Mouse (Mus musculus) limb, embryonic 13.5 days (tissue): ENCODE data around the gene 0610040J01Rik. TPM values are rescaled to one million over a fixed set of nuclear protein-coding genes. Genes with fewer than 3 reads are reported as not detected.

ENCODE experiments used
- ATAC-seq: fragments of 200-750 bp; cut with Nextera tagmentation; 2 replicates; pipeline ENCODE4 v1.8.0; 2017; ENCODE audit warnings: low read depth, moderate number of reproducible peaks, moderate TSS enrichment; ENCODE audit not compliant: low FRiP score
- H3K27ac ChIP-seq: fragments of 300-500 bp; sonication (generic); 2 replicates; pipeline ENCODE4 v1.5.1; 2015; ENCODE audit warnings: inconsistent platforms, mild to moderate bottlenecking, moderate library complexity
- H3K27me3 ChIP-seq: fragments of 300-500 bp; sonication (generic); 2 replicates; pipeline ENCODE4 v1.6.1; 2015; ENCODE audit warnings: mild to moderate bottlenecking, inconsistent platforms
- H3K36me3 ChIP-seq: fragments of 300-500 bp; sonication (generic); 2 replicates; pipeline ENCODE4 v1.6.1; 2015; ENCODE audit warnings: inconsistent platforms, mild to moderate bottlenecking, moderate library complexity
- H3K4me1 ChIP-seq: fragments of 300-500 bp; sonication (generic); 2 replicates; pipeline ENCODE4 v1.6.1; 2015; ENCODE audit warnings: inconsistent platforms
- H3K4me2 ChIP-seq: fragments of 300-500 bp; sonication (generic); replicated peaks from 2 replicates; pipeline ENCODE4 v1.6.1; 2015; ENCODE audit warnings: inconsistent platforms, mild to moderate bottlenecking, moderate library complexity
- H3K4me3 ChIP-seq: fragments of 300-500 bp; sonication (generic); 2 replicates; pipeline ENCODE4 v1.5.1; 2015; ENCODE audit warnings: moderate library complexity, mild to moderate bottlenecking, inconsistent platforms
- H3K9ac ChIP-seq: fragments of 300-500 bp; sonication (generic); 2 replicates; pipeline ENCODE4 v1.6.1; 2015; ENCODE audit warnings: mild to moderate bottlenecking, inconsistent platforms
- H3K9me3 ChIP-seq: fragments of 300-500 bp; sonication (generic); 2 replicates; pipeline ENCODE4 v1.6.1; 2016; ENCODE audit warnings: inconsistent platforms
- WGBS: fragments of 180-500 bp; shearing (Covaris S2); methylation state at CpG from one replicate; pipeline ENCODE4 v1.1.7; 2015; 5-methylcytosine and 5-hydroxymethylcytosine counted together
- polyA plus RNA-seq: library from polyadenylated mRNA; unstranded; fragments of >200 nt; fragmentation: Nextera tagmentation; extraction: Ambion mirVana; gene quantifications from 2 replicates; pipeline ENCODE4 v1.2.1, GENCODE M21; 2015

The 0610040J01Rik gene
- polyA plus RNA-seq, 1 experiment from 2014 or later = 6.1 TPM

GRCm38 (mm10) chr5:63834435-63834834 is 22.3 kb downstream of the 0610040J01Rik start:
- Histone ChIP-seq H3K4me1 (peaks cover 3% of the 10 kb centered on the region), H3K4me2 (no peak overlapping the region), H3K4me3 (no peak overlapping the region), H3K27ac (no peak overlapping the region), H3K36me3 (no peaks in the 10 kb centered on the region), H3K27me3 (no peaks in the 10 kb centered on the region), H3K9me3 (no peaks in the 10 kb centered on the region), H3K9ac (no peak overlapping the region)
- WGBS = 83% methylated on average over 3 of the region's 3 CpGs
- ATAC-seq = no peak

GRCm38 (mm10) chr5:63837115-63837514 is 25.0 kb downstream of the 0610040J01Rik start:
- no peak overlapping the region for H3K4me3 ChIP-seq
- H3K9me3 ChIP-seq = no peaks in the 10 kb centered on the region
- H3K36me3 ChIP-seq = no peaks in the 10 kb centered on the region
- no peak overlapping the region for H3K4me2 ChIP-seq
- 79% methylated on average over 5 of the region's 5 CpGs for WGBS
- no peaks in the 10 kb centered on the region for H3K27me3 ChIP-seq
- ATAC-seq = no peak
- H3K9ac ChIP-seq = no peak overlapping the region
- peaks cover 6% of the 10 kb centered on the region for H3K4me1 ChIP-seq
- H3K27ac ChIP-seq = no peak overlapping the region

- 92% methylated on average over 2 of the region's 2 CpGs for WGBS
- no peak overlapping the region for H3K27ac ChIP-seq
- ATAC-seq = no peak
These were observed 25.7 kb downstream of the 0610040J01Rik start for GRCm38 (mm10) chr5:63837851-63838250.

GRCm38 (mm10) chr5:63839801-63840416 is 27.7 kb downstream of the 0610040J01Rik start:
- Histone ChIP-seq H3K36me3 (no peaks in the 10 kb centered on the region), H3K4me1 (peaks cover 6% of the 10 kb centered on the region), H3K4me3 (no peak overlapping the region), H3K27me3 (no peaks in the 10 kb centered on the region), H3K27ac (no peak overlapping the region), H3K4me2 (0 out of 2 replicates have a peak overlapping the region, but pooled peaks have one; percentile 5), H3K9me3 (no peaks in the 10 kb centered on the region), H3K9ac (no peak overlapping the region)
- no peak for ATAC-seq
- WGBS = 37% methylated on average over 12 of the region's 12 CpGs

More at GRCm38 (mm10) chr5:63837851-63838250, 25.7 kb downstream of the 0610040J01Rik start:
- Histone ChIP-seq H3K27me3 (no peaks in the 10 kb centered on the region), H3K4me3 (no peak overlapping the region), H3K9ac (no peak overlapping the region), H3K36me3 (no peaks in the 10 kb centered on the region), H3K4me1 (peaks cover 6% of the 10 kb centered on the region), H3K4me2 (no peak overlapping the region), H3K9me3 (no peaks in the 10 kb centered on the region)

GRCm38 (mm10) chr5:63847080-63847479 is 34.9 kb downstream of the 0610040J01Rik start:
- Histone ChIP-seq H3K4me2 (no peak overlapping the region), H3K9me3 (0 out of 2 replicates have a peak, but pooled peaks cover 2% of the 10 kb centered on the region), H3K27me3 (no peaks in the 10 kb centered on the region), H3K4me3 (no peak overlapping the region), H3K27ac (no peak overlapping the region), H3K4me1 (no peaks in the 10 kb centered on the region), H3K9ac (no peak overlapping the region), H3K36me3 (no peaks in the 10 kb centered on the region)
- WGBS = 94% methylated on average over 8 of the region's 8 CpGs
- ATAC-seq = no peak

GRCm38 (mm10) chr5:63847541-63848226 is 35.5 kb downstream of the 0610040J01Rik start:
- no peak overlapping the region for H3K9ac ChIP-seq
- no peaks in the 10 kb centered on the region for H3K36me3 ChIP-seq
- H3K4me2 ChIP-seq = no peak overlapping the region
- WGBS = 89% methylated on average over 13 of the region's 13 CpGs
- H3K4me1 ChIP-seq = no peaks in the 10 kb centered on the region
- H3K27me3 ChIP-seq = no peaks in the 10 kb centered on the region
- H3K9me3 ChIP-seq = 0 out of 2 replicates have a peak, but pooled peaks cover 2% of the 10 kb centered on the region
- ATAC-seq = no peak
- H3K4me3 ChIP-seq = no peak overlapping the region
- no peak overlapping the region for H3K27ac ChIP-seq

- H3K4me1 ChIP-seq = no peaks in the 10 kb centered on the region
- H3K4me3 ChIP-seq = no peak overlapping the region
- no peak overlapping the region for H3K4me2 ChIP-seq
- no peaks in the 10 kb centered on the region for H3K27me3 ChIP-seq
- no peak for ATAC-seq
- H3K36me3 ChIP-seq = no peaks in the 10 kb centered on the region
- no peak overlapping the region for H3K27ac ChIP-seq
- H3K9ac ChIP-seq = no peak overlapping the region
- 90% methylated on average over 8 of the region's 8 CpGs for WGBS
- H3K9me3 ChIP-seq = no peaks in the 10 kb centered on the region
These were observed 46.7 kb downstream of the 0610040J01Rik start for GRCm38 (mm10) chr5:63858901-63859300.

- no peak overlapping the region for H3K9ac ChIP-seq
- no peaks in the 10 kb centered on the region for H3K9me3 ChIP-seq
- H3K4me1 ChIP-seq = peaks cover 9% of the 10 kb centered on the region
- H3K4me3 ChIP-seq = no peak overlapping the region
- no peak overlapping the region for H3K27ac ChIP-seq
- no peaks in the 10 kb centered on the region for H3K36me3 ChIP-seq
- 4% methylated on average over 2 of the region's 3 CpGs for WGBS
- no peak for ATAC-seq
- H3K4me2 ChIP-seq = no peak overlapping the region
- no peaks in the 10 kb centered on the region for H3K27me3 ChIP-seq
These were observed 55.3 kb downstream of the 0610040J01Rik start for GRCm38 (mm10) chr5:63867421-63867820.

GRCm38 (mm10) chr5:63872176-63872932 is 60.2 kb downstream of the 0610040J01Rik start:
- Histone ChIP-seq H3K36me3 (no peaks in the 10 kb centered on the region), H3K9me3 (no peaks in the 10 kb centered on the region), H3K9ac (no peak overlapping the region), H3K27me3 (no peaks in the 10 kb centered on the region), H3K4me3 (no peak overlapping the region), H3K4me1 (peaks cover 3% of the 10 kb centered on the region), H3K4me2 (no peak overlapping the region), H3K27ac (no peak overlapping the region)
- 68% methylated on average over 17 of the region's 17 CpGs for WGBS
- no peak for ATAC-seq

- 85% methylated on average over 16 of the region's 16 CpGs for WGBS
- no peak for ATAC-seq
- Histone ChIP-seq H3K4me1 (peaks cover 4% of the 10 kb centered on the region; the same call in 1 of the 2 replicates), H3K4me3 (no peak overlapping the region), H3K27ac (no peak overlapping the region), H3K36me3 (no peaks in the 10 kb centered on the region), H3K27me3 (no peaks in the 10 kb centered on the region), H3K9me3 (no peaks in the 10 kb centered on the region), H3K4me2 (no peak overlapping the region), H3K9ac (no peak overlapping the region)
These were observed 62.7 kb downstream of the 0610040J01Rik start for GRCm38 (mm10) chr5:63874880-63875279.

- H3K4me2 ChIP-seq = no peak overlapping the region
- H3K27me3 ChIP-seq = no peaks in the 10 kb centered on the region
- H3K9ac ChIP-seq = no peak overlapping the region
- H3K4me3 ChIP-seq = no peak overlapping the region
- no peaks in the 10 kb centered on the region for H3K36me3 ChIP-seq
- no peaks in the 10 kb centered on the region for H3K9me3 ChIP-seq
- peaks cover 4% of the 10 kb centered on the region; the same call in 1 of the 2 replicates for H3K4me1 ChIP-seq
- ATAC-seq = no peak
- no peak overlapping the region for H3K27ac ChIP-seq
- WGBS = 91% methylated on average over 4 of the region's 4 CpGs
These were observed 63.9 kb downstream of the 0610040J01Rik start for GRCm38 (mm10) chr5:63876081-63876480.

- H3K9me3 ChIP-seq = no peaks in the 10 kb centered on the region
- WGBS = 76% methylated on average over 10 of the region's 10 CpGs
- no peaks in the 10 kb centered on the region for H3K36me3 ChIP-seq
- no peak overlapping the region for H3K27ac ChIP-seq
- H3K4me3 ChIP-seq = no peak overlapping the region
- peaks cover 4% of the 10 kb centered on the region; the same call in 1 of the 2 replicates for H3K4me1 ChIP-seq
- H3K9ac ChIP-seq = no peak overlapping the region
- H3K4me2 ChIP-seq = no peak overlapping the region
- no peak for ATAC-seq
- no peaks in the 10 kb centered on the region for H3K27me3 ChIP-seq
These were observed 66.9 kb downstream of the 0610040J01Rik start for GRCm38 (mm10) chr5:63879026-63879425.
